18 mouse cellular contexts compared by ENCODE assay signal in genomic region chr8:53192519-53192918, GRCm38 (mm10).
"Had no signal": no experiment of that assay in that cellular context is flagged by ENCODE, and none has a peak within 500 bp of the region (broad histone marks: within the 10 kb centered on the region; RNA-seq: fewer than 3 reads in every experiment).

No protein-coding gene starts in this region.

- H3K36me3 ChIP-seq: liver, embryonic 13.5 days; neural tube, embryonic 13.5 days; stomach, embryonic 15.5 days had no signal

- H3K9ac ChIP-seq: liver, embryonic 13.5 days; neural tube, embryonic 13.5 days; stomach, embryonic 15.5 days had no signal

- H3K4me3 ChIP-seq: liver, embryonic 13.5 days; myocyte; neural tube, embryonic 13.5 days; stomach, embryonic 15.5 days had no signal

- H3K4me2 ChIP-seq: liver, embryonic 13.5 days; midbrain, embryonic 11.5 days; neural tube, embryonic 13.5 days; stomach, embryonic 15.5 days had no signal

- H3K27me3 ChIP-seq: liver, embryonic 13.5 days; neural tube, embryonic 13.5 days; stomach, embryonic 15.5 days had no signal

- H3K9me3 ChIP-seq: liver, embryonic 13.5 days; neural tube, embryonic 13.5 days; stomach, embryonic 15.5 days had no signal

- H3K4me1 ChIP-seq: liver, embryonic 13.5 days; neural tube, embryonic 13.5 days; stomach, embryonic 15.5 days had no signal

- DNase-seq: kidney, adult 18-20 months; kidney, adult 9 months; kidney, postnatal 14 days; kidney, postnatal 4 days; liver, embryonic 13.5 days; lung, adult 2 months; lung, postnatal 14 days; lung, postnatal 4 days; midbrain, embryonic 14.5 days; retina, postnatal 1 day; right cerebral cortex, postnatal 14 days; right cerebral cortex, postnatal 4 days; thymus, adult 18-20 months; thymus, postnatal 36 days had no signal

- H3K27ac ChIP-seq: liver, embryonic 13.5 days; neural tube, embryonic 13.5 days; stomach, embryonic 15.5 days had no signal
